Mouse (Mus musculus) left cerebral cortex, postnatal 36 days (tissue): ENCODE measurements around the gene Rpl35a. TPM values are rescaled to one million over a fixed set of nuclear protein-coding genes. Genes with fewer than 3 reads are reported as not detected.

Source experiments
- DNase-seq, 2 experiments: peaks; one replicate each; pipeline ENCODE4 v3.0.0; 2021 to 2022; ENCODE audit warnings: low spot score in 2 of 2, mixed read lengths in 1 of 2
- intact Hi-C: fragments of 180-260 bp; cut with DNase I; formaldehyde crosslinking; loops from one replicate; pipeline ENCODE4 v1.15.1; 2025
- total RNA-seq, 2 experiments: library from RNA; stranded (reverse); gene quantifications; 2 replicates each; pipeline ENCODE4 v1.2.3; 2021

Gene Rpl35a
- total RNA-seq: 100 to 1,000 TPM; 266 to 277 TPM

- DNase-seq: peak; percentile 91 to 92
- intact Hi-C loops: no loop called here
These were observed at the start of gene Rpl35a, which contains the start of gene Iqcg for GRCm38 (mm10) chr16:33056095-33056785. TSS of gene Rpl35a (plus strand) at chr16:33056453. TSS of gene Iqcg (minus strand) at chr16:33056218.

GRCm38 (mm10) chr16:33006888-33007287, 49.4 kb upstream of the Rpl35a start:
- intact Hi-C loops: loop anchor here (5.0 kb wide), 1 partner anchor 195 kb away; the partner anchor contains the start of gene Smbd1
- DNase-seq: no peak

GRCm38 (mm10) chr16:33007436-33007835, 48.8 kb upstream of the Rpl35a start:
- DNase-seq: no peak
- intact Hi-C loops: loop anchor here (5.0 kb wide), 1 partner anchor 195 kb away; the partner anchor contains the start of gene Smbd1

- intact Hi-C loops: no loop called here
- DNase-seq: no peak
These were observed 46.1 kb upstream of the Rpl35a start for GRCm38 (mm10) chr16:33010166-33010565.

GRCm38 (mm10) chr16:33013801-33014200, 42.5 kb upstream of the Rpl35a start:
- intact Hi-C loops: no loop called here
- DNase-seq: no peak

GRCm38 (mm10) chr16:33014921-33015320, 41.3 kb upstream of the Rpl35a start:
- intact Hi-C loops: no loop called here

GRCm38 (mm10) chr16:33015396-33015907, 40.8 kb upstream of the Rpl35a start:
- intact Hi-C loops: no loop called here
- no peak for DNase-seq

More at GRCm38 (mm10) chr16:33014921-33015320, 41.3 kb upstream of the Rpl35a start:
- no peak for DNase-seq

- no peak for DNase-seq
- intact Hi-C loops: no loop called here
These were observed 40.3 kb upstream of the Rpl35a start for GRCm38 (mm10) chr16:33015986-33016385.

- intact Hi-C loops: no loop called here
These were observed 38.4 kb upstream of the Rpl35a start for GRCm38 (mm10) chr16:33017677-33018349.

GRCm38 (mm10) chr16:33019117-33019770, 37.0 kb upstream of the Rpl35a start:
- intact Hi-C loops: no loop called here
- no peak for DNase-seq

More at GRCm38 (mm10) chr16:33017677-33018349, 38.4 kb upstream of the Rpl35a start:
- no peak for DNase-seq

GRCm38 (mm10) chr16:33021381-33021780, 34.9 kb upstream of the Rpl35a start:
- intact Hi-C loops: no loop called here
- DNase-seq: no peak

- DNase-seq: peak; percentile 68 to 81
- intact Hi-C loops: no loop called here
These were observed 32.5 kb upstream of the Rpl35a start for GRCm38 (mm10) chr16:33023750-33024149.

GRCm38 (mm10) chr16:33024456-33025104, 31.7 kb upstream of the Rpl35a start:
- DNase-seq: no peak
- intact Hi-C loops: no loop called here

- intact Hi-C loops: no loop called here
- no peak for DNase-seq
These were observed 29.9 kb upstream of the Rpl35a start for GRCm38 (mm10) chr16:33026357-33026756.

- intact Hi-C loops: no loop called here
- no peak for DNase-seq
These were observed 20.2 kb upstream of the Rpl35a start for GRCm38 (mm10) chr16:33036006-33036405.

GRCm38 (mm10) chr16:33042682-33043081, 13.6 kb upstream of the Rpl35a start:
- DNase-seq: no peak
- intact Hi-C loops: no loop called here

- intact Hi-C loops: no loop called here
These were observed 13.0 kb upstream of the Rpl35a start for GRCm38 (mm10) chr16:33043268-33043667.

GRCm38 (mm10) chr16:33048004-33048403, 8.2 kb upstream of the Rpl35a start:
- DNase-seq: no peak
- intact Hi-C loops: no loop called here

More at GRCm38 (mm10) chr16:33043268-33043667, 13.0 kb upstream of the Rpl35a start:
- DNase-seq: no peak

- intact Hi-C loops: no loop called here
- no peak for DNase-seq
These were observed 7.6 kb upstream of the Rpl35a start for GRCm38 (mm10) chr16:33048686-33049085.

- DNase-seq: no peak
- intact Hi-C loops: no loop called here
These were observed 6.4 kb upstream of the Rpl35a start for GRCm38 (mm10) chr16:33049809-33050208.
